Mouse (Mus musculus): ENCODE data around the gene Isca1. TPM values are rescaled to one million over a fixed set of nuclear protein-coding genes. Genes with fewer than 3 reads are reported as not detected.
"Not testable (repeated sequence)": the region's sequence is repeated elsewhere in the genome, so short reads cannot be mapped to it uniquely, and the experiment has no call there.

Isca1 gene
- polyA plus RNA-seq, 1 experiment from 2014 or later = 131 TPM

DNA sequence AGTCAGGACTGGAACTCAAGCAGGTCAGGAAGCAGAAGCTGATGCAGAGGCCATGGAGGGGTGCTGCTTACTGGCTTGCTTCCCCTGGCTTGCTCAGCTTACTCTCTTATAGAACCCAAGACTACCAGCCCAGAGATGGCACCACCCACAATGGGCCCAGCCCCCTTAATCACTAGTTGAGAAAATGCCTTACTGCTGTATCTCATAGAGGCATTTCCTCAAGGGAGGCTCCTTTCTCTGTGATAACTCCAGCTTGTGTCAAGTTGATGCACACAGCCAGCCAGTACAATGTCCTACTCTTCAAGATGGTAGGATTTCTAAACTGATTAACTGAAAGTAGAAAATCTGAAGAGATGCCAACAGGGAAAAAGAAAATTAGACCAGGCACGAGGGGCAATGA lies 47.5 kb downstream of the Isca1 start:
- not testable (repeated sequence) for H3K4me1 ChIP-seq (ENCODE audit: control insufficient read depth, insufficient read depth, low read length); H3K9ac ChIP-seq (ENCODE audit: low read length); H3K36me3 ChIP-seq (ENCODE audit: control insufficient read depth, insufficient read depth, low read length); ATAC-seq (ENCODE audit: insufficient read depth, low FRiP score, low TSS enrichment); H3K9me3 ChIP-seq (ENCODE audit: control insufficient read depth, low read length); H3K4me2 ChIP-seq (ENCODE audit: low read depth); H3K27me3 ChIP-seq (ENCODE audit: control insufficient read depth, insufficient read depth, low read length); H3K27ac ChIP-seq (ENCODE audit: low read depth, low read length); H3K4me3 ChIP-seq (ENCODE audit: low read depth, low read length); DNase-seq (ENCODE audit: low spot score)
- WGBS = 85% methylated on average over 1 of the region's 1 CpGs

DNA sequence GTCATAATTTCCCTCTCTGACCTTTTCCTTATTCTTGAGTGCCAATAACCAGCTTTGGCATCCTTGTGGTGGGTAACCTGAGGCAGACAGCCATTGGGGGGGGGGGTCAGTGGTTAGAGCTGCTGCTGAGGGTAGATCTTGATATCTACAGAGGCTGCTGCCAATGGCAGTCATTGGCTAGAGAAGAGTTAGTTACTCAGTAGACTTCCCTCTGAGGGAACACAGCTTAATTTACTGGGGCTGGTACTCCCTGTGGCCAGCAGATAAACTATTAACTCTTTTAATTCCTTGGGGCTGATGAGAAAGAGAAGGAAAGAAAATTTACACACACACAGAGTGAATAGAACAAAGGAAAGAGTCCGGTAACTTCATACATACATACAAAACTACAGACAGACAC lies 50.1 kb downstream of the Isca1 start:
- Histone ChIP-seq H3K4me3 (ENCODE audit: low read depth, low read length) (no peak overlapping the region), H3K4me2 (ENCODE audit: low read depth) (no peak overlapping the region), H3K27me3 (ENCODE audit: control insufficient read depth, insufficient read depth, low read length) (no peaks in the 10 kb centered on the region), H3K4me1 (ENCODE audit: control insufficient read depth, insufficient read depth, low read length) (no peaks in the 10 kb centered on the region), H3K27ac (ENCODE audit: low read depth, low read length) (no peak overlapping the region), H3K36me3 (ENCODE audit: control insufficient read depth, insufficient read depth, low read length) (no peaks in the 10 kb centered on the region), H3K9me3 (ENCODE audit: control insufficient read depth, low read length) (no peaks in the 10 kb centered on the region), H3K9ac (ENCODE audit: low read length) (no peak overlapping the region)
- DNase-seq (ENCODE audit: low spot score) (no peak), ATAC-seq (ENCODE audit: insufficient read depth, low FRiP score, low TSS enrichment) (no peak)
- WGBS = 90% methylated on average over 1 of the region's 1 CpGs

DNA sequence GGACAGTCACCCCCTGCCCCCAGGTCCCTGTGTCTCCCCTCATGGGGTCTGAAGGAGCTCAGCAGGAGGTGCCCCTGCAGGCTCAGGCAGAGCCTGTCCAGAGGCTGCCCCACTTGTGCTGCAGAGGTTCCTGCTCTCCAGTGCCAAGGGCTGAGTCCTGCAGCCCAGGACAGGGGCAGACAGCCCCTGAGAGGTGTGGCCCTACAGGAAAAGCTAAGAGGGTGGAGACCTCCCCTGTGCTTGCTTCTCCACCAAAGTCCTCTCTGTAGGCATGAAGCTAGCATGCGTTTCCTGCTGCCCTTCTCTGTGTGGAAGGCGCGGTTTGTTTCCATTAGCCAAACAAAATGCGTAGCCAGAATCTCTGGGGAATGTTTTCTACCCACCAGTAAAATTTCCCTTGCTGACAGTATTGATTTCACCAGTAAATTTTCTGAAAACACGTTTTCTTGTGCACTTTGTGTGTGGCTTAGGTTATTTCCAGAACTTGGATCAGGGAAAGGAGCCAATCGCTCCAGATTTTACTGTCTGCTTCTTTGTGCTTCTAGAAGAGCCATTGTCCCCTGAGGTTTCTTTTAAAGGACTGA lies 50.7 kb downstream of the Isca1 start:
- H3K4me1 ChIP-seq (ENCODE audit: control insufficient read depth, insufficient read depth, low read length); ATAC-seq (ENCODE audit: insufficient read depth, low FRiP score, low TSS enrichment); DNase-seq (ENCODE audit: low spot score); H3K4me3 ChIP-seq (ENCODE audit: low read depth, low read length); H3K4me2 ChIP-seq (ENCODE audit: low read depth); H3K36me3 ChIP-seq (ENCODE audit: control insufficient read depth, insufficient read depth, low read length); H3K9me3 ChIP-seq (ENCODE audit: control insufficient read depth, low read length); H3K9ac ChIP-seq (ENCODE audit: low read length); H3K27me3 ChIP-seq (ENCODE audit: control insufficient read depth, insufficient read depth, low read length); H3K27ac ChIP-seq (ENCODE audit: low read depth, low read length): not testable (repeated sequence)
- 36% methylated on average over 6 of the region's 6 CpGs for WGBS

DNA sequence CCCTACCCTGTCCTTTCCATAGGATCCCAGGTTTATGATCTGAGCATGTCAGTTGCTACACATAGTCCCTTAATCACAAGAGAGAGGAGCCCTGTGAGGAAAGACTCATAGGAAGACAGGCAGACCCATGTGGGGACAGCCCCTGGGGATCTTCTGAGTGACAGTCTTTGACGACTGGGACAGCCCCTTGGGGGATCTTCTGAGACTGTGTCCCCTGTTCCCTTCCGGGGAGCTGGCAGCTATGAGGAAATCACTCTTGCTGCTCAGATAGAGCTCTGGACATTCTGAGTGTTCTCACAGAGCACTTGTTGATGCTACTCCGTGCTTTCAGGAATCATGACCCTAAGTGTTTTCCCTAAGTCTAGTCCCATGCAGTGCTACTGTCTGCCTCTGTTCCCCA lies 55.9 kb downstream of the Isca1 start:
- Histone ChIP-seq H3K9me3 (ENCODE audit: control insufficient read depth, low read length) (no peaks in the 10 kb centered on the region), H3K4me2 (ENCODE audit: low read depth) (no peak overlapping the region), H3K27ac (ENCODE audit: low read depth, low read length) (no peak overlapping the region), H3K4me3 (ENCODE audit: low read depth, low read length) (no peak overlapping the region), H3K27me3 (ENCODE audit: control insufficient read depth, insufficient read depth, low read length) (no peaks in the 10 kb centered on the region), H3K36me3 (ENCODE audit: control insufficient read depth, insufficient read depth, low read length) (no peaks in the 10 kb centered on the region), H3K4me1 (ENCODE audit: control insufficient read depth, insufficient read depth, low read length) (no peaks in the 10 kb centered on the region), H3K9ac (ENCODE audit: low read length) (no peak overlapping the region)
- WGBS = 50% methylated on average over 3 of the region's 3 CpGs
- DNase-seq (ENCODE audit: low spot score) = no peak
- no peak for ATAC-seq (ENCODE audit: insufficient read depth, low FRiP score, low TSS enrichment)

DNA sequence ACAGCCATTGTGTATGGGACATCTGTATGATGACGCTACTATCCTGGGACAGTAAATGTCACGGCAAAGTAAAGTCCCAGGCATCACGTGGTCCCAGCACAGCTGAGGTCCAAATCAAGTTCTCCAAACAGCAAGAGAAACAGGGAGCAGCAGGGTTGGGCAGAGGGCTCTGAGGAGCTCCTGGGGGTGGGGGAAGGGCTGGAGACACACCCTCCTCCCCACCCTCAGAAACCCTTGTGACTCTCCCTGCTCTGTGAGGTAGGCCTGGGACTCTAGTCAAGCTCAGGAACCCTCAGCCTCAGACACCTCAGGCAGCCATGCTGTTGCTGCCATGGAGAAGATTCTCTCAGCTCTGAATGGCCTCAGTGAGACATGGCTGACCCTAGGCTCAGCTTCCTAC lies 57.6 kb downstream of the Isca1 start, which contains the start of gene Spata31d1b:
TSS of gene Spata31d1b (plus strand) at position 301 of the 400 bp plus-strand sequence.
- not testable (repeated sequence) for DNase-seq (ENCODE audit: low spot score); ATAC-seq (ENCODE audit: insufficient read depth, low FRiP score, low TSS enrichment); H3K9me3 ChIP-seq (ENCODE audit: control insufficient read depth, low read length); H3K9ac ChIP-seq (ENCODE audit: low read length); H3K27ac ChIP-seq (ENCODE audit: low read depth, low read length); H3K4me3 ChIP-seq (ENCODE audit: low read depth, low read length); H3K4me2 ChIP-seq (ENCODE audit: low read depth); H3K36me3 ChIP-seq (ENCODE audit: control insufficient read depth, insufficient read depth, low read length); H3K27me3 ChIP-seq (ENCODE audit: control insufficient read depth, insufficient read depth, low read length); H3K4me1 ChIP-seq (ENCODE audit: control insufficient read depth, insufficient read depth, low read length)
- WGBS = 67% methylated on average over 3 of the region's 3 CpGs

DNA sequence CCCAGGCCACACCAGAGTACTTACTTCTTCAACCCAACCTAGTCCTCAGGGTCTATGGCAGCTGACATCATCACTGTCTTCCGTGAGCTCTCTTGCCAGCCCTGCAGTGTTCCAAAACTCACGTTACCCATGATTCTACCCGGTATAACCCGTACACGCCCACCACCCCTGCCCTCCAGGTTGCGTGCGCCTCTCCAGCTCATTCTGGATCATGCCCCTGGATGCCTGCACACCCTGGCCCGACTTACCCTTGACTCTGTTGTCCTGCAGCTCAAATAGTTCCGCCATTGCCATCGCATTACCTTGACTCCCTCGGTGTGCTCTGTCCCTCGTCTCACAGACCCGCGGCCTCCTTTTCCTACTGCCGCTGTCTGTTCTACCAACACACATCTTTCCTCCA lies 59.4 kb downstream of the Isca1 start, which contains the start of gene Spata31d1a:
TSS of gene Spata31d1a (minus strand) at position 101 of the 400 bp plus-strand sequence.
- whole genome bisulfite sequencing = 91% methylated on average over 15 of the region's 15 CpGs
- Histone ChIP-seq H3K36me3 (ENCODE audit: control insufficient read depth, insufficient read depth, low read length) (no peaks in the 10 kb centered on the region), H3K9ac (ENCODE audit: low read length) (no peak within 1 kb of the TSS), H3K27me3 (ENCODE audit: control insufficient read depth, insufficient read depth, low read length) (no peaks in the 10 kb centered on the region), H3K27ac (ENCODE audit: low read depth, low read length) (no peak within 1 kb of the TSS), H3K9me3 (ENCODE audit: control insufficient read depth, low read length) (no peaks in the 10 kb centered on the region), H3K4me2 (ENCODE audit: low read depth) (no peak within 1 kb of the TSS), H3K4me1 (ENCODE audit: control insufficient read depth, insufficient read depth, low read length) (no peaks in the 10 kb centered on the region), H3K4me3 (ENCODE audit: low read depth, low read length) (no peak within 1 kb of the TSS)
- ATAC-seq (ENCODE audit: insufficient read depth, low FRiP score, low TSS enrichment) (no peak), DNase-seq (ENCODE audit: low spot score) (no peak)

Other genes starting within 250 kb of the Isca1 start
- 24.6 and 33.5 TPM in 2 replicates for gene Agtpbp1, start 184.6 kb downstream of the Isca1 start, polyA plus RNA-seq (2014; fragmentation: Nextera tagmentation; extraction: Ambion mirVana)
- 115 and 118 TPM in 2 replicates for gene Naa35, start 184.6 kb downstream of the Isca1 start, polyA plus RNA-seq (2014; fragmentation: Nextera tagmentation; extraction: Ambion mirVana)
- gene Golm1, start 94.0 kb downstream of the Isca1 start, polyA plus RNA-seq (2014; fragmentation: Nextera tagmentation; extraction: Ambion mirVana) = 138 and 142 TPM in 2 replicates
- not detected in 2 replicates for gene 4921517D22Rik, start 75.7 kb downstream of the Isca1 start, polyA plus RNA-seq (2014; fragmentation: Nextera tagmentation; extraction: Ambion mirVana)
- gene Spata31d1a, start 59.5 kb downstream of the Isca1 start, polyA plus RNA-seq (2014; fragmentation: Nextera tagmentation; extraction: Ambion mirVana) = 0.04 TPM in 1 of 2 replicates, not detected in the other
- gene Spata31d1b, start 57.5 kb downstream of the Isca1 start, polyA plus RNA-seq (2014; fragmentation: Nextera tagmentation; extraction: Ambion mirVana) = not detected in 2 replicates
- gene Spata31d1d, start 38.1 kb downstream of the Isca1 start, polyA plus RNA-seq (2014; fragmentation: Nextera tagmentation; extraction: Ambion mirVana) = not detected in 2 replicates
- gene 1700014D04Rik, start 23.1 kb downstream of the Isca1 start, polyA plus RNA-seq (2014; fragmentation: Nextera tagmentation; extraction: Ambion mirVana) = 0.09 TPM in 2 replicates
- not detected in 2 replicates for gene Gm49354, start 12.4 kb upstream of the Isca1 start, polyA plus RNA-seq (2014; fragmentation: Nextera tagmentation; extraction: Ambion mirVana)
- gene Tut7, start 53.3 kb upstream of the Isca1 start, polyA plus RNA-seq (2014; fragmentation: Nextera tagmentation; extraction: Ambion mirVana) = 51.8 and 53.4 TPM in 2 replicates